In the genomic region with DNA sequence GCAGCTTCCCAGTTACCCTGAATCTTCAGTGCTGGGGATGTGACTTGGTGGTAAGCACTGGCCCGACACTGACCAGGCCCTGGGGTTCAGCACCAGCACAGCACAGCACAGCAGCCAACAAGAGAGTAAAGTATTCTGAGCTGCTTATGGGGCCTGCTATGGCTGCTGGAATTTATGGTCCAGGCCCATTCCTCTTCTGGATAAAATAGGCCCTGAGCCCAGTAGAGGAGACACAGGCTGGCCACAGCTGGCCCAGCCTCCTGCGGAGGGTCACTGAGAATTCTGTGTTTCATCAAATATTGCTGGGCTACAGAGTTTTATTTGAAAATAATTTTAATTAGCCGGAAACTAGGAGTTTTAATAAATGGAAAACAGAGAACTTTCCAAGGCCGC, we compare ENCODE assay signal across 9 mouse cellular contexts. TPM values are rescaled to one million over a fixed set of nuclear protein-coding genes. Genes with fewer than 3 reads are reported as not detected.
A peak's percentile ranks its signal among the peaks of the same experiment; 100 is the strongest.
DNase-seq lines count a peak whose midpoint lies in the region; ATAC-seq and TF ChIP-seq lines count a peak whose summit lies in the region.
"Had no signal": no experiment of that assay in that cellular context is flagged by ENCODE, and none has a peak within 500 bp of the region (broad histone marks: within the 10 kb centered on the region; RNA-seq: fewer than 3 reads in every experiment).

No protein-coding gene starts in this region.

- no peak overlapping the region for H3K9ac ChIP-seq in kidney, embryonic 15.5 days
- H3K9ac ChIP-seq in CH12.LX (ENCODE audit: insufficient read depth, low read depth) = peak overlapping the region; percentile 60; the same call in 1 of the 2 replicates
- H3K9ac ChIP-seq in embryonic facial prominence, embryonic 14.5 days (ENCODE audit: low read depth, low read length) = no peak overlapping the region
- H3K9ac ChIP-seq in limb, embryonic 13.5 days = no peak overlapping the region
- no peak overlapping the region for H3K9ac ChIP-seq in hindbrain, postnatal 0 days (replicated peaks; ENCODE audit: low read length)
- H3K9ac ChIP-seq in forebrain, embryonic 13.5 days = no peak overlapping the region
- H3K9ac ChIP-seq: hindbrain, embryonic 13.5 days had no signal

- H3K36me3 ChIP-seq in kidney, embryonic 15.5 days = peaks cover 2% of the 10 kb centered on the region; the same call in 1 of the 2 replicates
- peaks cover 0 to 5% of the 10 kb centered on the region in 2 experiments for H3K36me3 ChIP-seq in CH12.LX (replicated peaks in 1 of 2; ENCODE audit: control insufficient read depth in 1 of 2, insufficient read depth in 1 of 2, low read length in 1 of 2)
- peaks cover 2% of the 10 kb centered on the region for H3K36me3 ChIP-seq in embryonic facial prominence, embryonic 14.5 days (ENCODE audit: control insufficient read depth, insufficient read depth, low read length)
- no peaks in the 10 kb centered on the region; the same call in 1 of the 2 replicates for H3K36me3 ChIP-seq in limb, embryonic 13.5 days
- H3K36me3 ChIP-seq in hindbrain, postnatal 0 days (ENCODE audit: insufficient read depth, low read length) = no peaks in the 10 kb centered on the region
- H3K36me3 ChIP-seq in forebrain, embryonic 13.5 days (ENCODE audit: poor library complexity, severe bottlenecking) = no peaks in the 10 kb centered on the region
- H3K36me3 ChIP-seq: hindbrain, embryonic 13.5 days had no signal

- dilution Hi-C loops in CH12.LX (cut with MboI; ENCODE audit: extremely low pct_ligation_motif_present, extremely low pct_unique_long_range_greater_than_20kb, low sequenced_read_pairs) = no loop called here

- 70% methylated on average over 4 of the region's 4 CpGs for WGBS in kidney, embryonic 15.5 days
- WGBS in embryonic facial prominence, embryonic 14.5 days = 58% methylated on average over 4 of the region's 4 CpGs
- 38% methylated on average over 4 of the region's 4 CpGs for WGBS in limb, embryonic 13.5 days
- 80% methylated on average over 4 of the region's 4 CpGs for WGBS in hindbrain, postnatal 0 days
- 88% methylated on average over 4 of the region's 4 CpGs for WGBS in forebrain, embryonic 13.5 days

- TF ChIP-seq EP300 in CH12.LX (IDR thresholded peaks at IDR 0.05; ENCODE audit: low read length) = no peak

- H3K4me3 ChIP-seq in kidney, embryonic 15.5 days (replicated peaks) = no peak overlapping the region
- H3K4me3 ChIP-seq in CH12.LX (replicated peaks in 1 of 3; ENCODE audit: low read depth in 2 of 3, low read length in 2 of 3, poor library complexity in 1 of 3) = no peak overlapping the region
- no peak overlapping the region for H3K4me3 ChIP-seq in embryonic facial prominence, embryonic 14.5 days (ENCODE audit: low read depth, low read length)
- no peak overlapping the region for H3K4me3 ChIP-seq in limb, embryonic 13.5 days
- H3K4me3 ChIP-seq in hindbrain, postnatal 0 days (ENCODE audit: low read length) = no peak overlapping the region
- H3K4me3 ChIP-seq in forebrain, embryonic 13.5 days = no peak overlapping the region
- H3K4me3 ChIP-seq: hindbrain, embryonic 13.5 days had no signal

- TF ChIP-seq CTCF in CH12.LX (conservative IDR thresholded peaks at IDR 0.05 in 1 of 2, IDR thresholded peaks at IDR 0.05 in 1 of 2; ENCODE audit: low read depth in 2 of 2, low read length in 2 of 2) = no peak
- TF ChIP-seq CTCF in hindbrain, postnatal 0 days (IDR thresholded peaks at IDR 0.05; ENCODE audit: low read depth) = no peak

- in situ Hi-C loops in CH12.LX (cut with MboI; ENCODE audit: low pct_ligation_motif_present, low pct_unique_long_range_greater_than_20kb, low sequenced_read_pairs) = loop anchor here (5.0 kb wide), 1 partner anchor 58 kb away; no protein-coding TSS in a partner anchor

- H3K4me1 ChIP-seq in kidney, embryonic 15.5 days = peaks cover 47% of the 10 kb centered on the region
- peaks cover 0 to 35% of the 10 kb centered on the region in 2 experiments; a peak in 2 of 4 replicates for H3K4me1 ChIP-seq in CH12.LX (ENCODE audit: control insufficient read depth in 1 of 2, insufficient read depth in 2 of 2)
- H3K4me1 ChIP-seq in embryonic facial prominence, embryonic 14.5 days (ENCODE audit: control insufficient read depth, insufficient read depth, low read length) = peaks cover 38% of the 10 kb centered on the region
- peaks cover 53% of the 10 kb centered on the region for H3K4me1 ChIP-seq in limb, embryonic 13.5 days
- no peaks in the 10 kb centered on the region for H3K4me1 ChIP-seq in hindbrain, postnatal 0 days (ENCODE audit: insufficient read depth, low read length)
- H3K4me1 ChIP-seq in forebrain, embryonic 13.5 days = peaks cover 20% of the 10 kb centered on the region

- no peak for ATAC-seq in kidney, embryonic 15.5 days (replicated peaks; ENCODE audit: low FRiP score)
- no peak for ATAC-seq in embryonic facial prominence, embryonic 14.5 days (ENCODE audit: low read depth)
- peak; percentile 6; the same call in 1 of the 2 replicates for ATAC-seq in limb, embryonic 13.5 days (ENCODE audit: low FRiP score, low read depth)
- ATAC-seq in hindbrain, postnatal 0 days = no peak
- no peak for ATAC-seq in forebrain, embryonic 13.5 days

- TF ChIP-seq POLR2A in CH12.LX (IDR thresholded peaks at IDR 0.05; ENCODE audit: low read depth, low read length) = no peak

- no peaks in the 10 kb centered on the region for H3K9me3 ChIP-seq in kidney, embryonic 15.5 days (replicated peaks)
- H3K9me3 ChIP-seq in CH12.LX (replicated peaks; ENCODE audit: low read length) = peaks cover 8% of the 10 kb centered on the region
- H3K9me3 ChIP-seq in embryonic facial prominence, embryonic 14.5 days (ENCODE audit: control insufficient read depth, low read length) = peaks cover 6% of the 10 kb centered on the region; the same call in 1 of the 2 replicates
- 0 out of 2 replicates have a peak, but pooled peaks cover 7% of the 10 kb centered on the region for H3K9me3 ChIP-seq in limb, embryonic 13.5 days
- H3K9me3 ChIP-seq in hindbrain, postnatal 0 days (ENCODE audit: low read length) = no peaks in the 10 kb centered on the region
- no peaks in the 10 kb centered on the region; the same call in none of the 2 replicates for H3K9me3 ChIP-seq in forebrain, embryonic 13.5 days (replicated peaks)

- H3K4me2 ChIP-seq in kidney, embryonic 15.5 days = no peak overlapping the region
- no peak overlapping the region for H3K4me2 ChIP-seq in CH12.LX (ENCODE audit: insufficient read depth, low read depth, poor library complexity, severe bottlenecking)
- H3K4me2 ChIP-seq in embryonic facial prominence, embryonic 14.5 days (ENCODE audit: low read depth, low read length) = no peak overlapping the region
- H3K4me2 ChIP-seq in limb, embryonic 13.5 days (replicated peaks) = no peak overlapping the region
- no peak overlapping the region for H3K4me2 ChIP-seq in hindbrain, postnatal 0 days (ENCODE audit: low read depth, low read length)
- no peak overlapping the region for H3K4me2 ChIP-seq in forebrain, embryonic 13.5 days
- H3K4me2 ChIP-seq: hindbrain, embryonic 13.5 days had no signal

- peaks cover 5% of the 10 kb centered on the region for H3K79me2 ChIP-seq in CH12.LX (replicated peaks; ENCODE audit: control insufficient read depth, extremely low read depth, insufficient read depth, poor library complexity, severe bottlenecking)

- no peaks in the 10 kb centered on the region for H3K27me3 ChIP-seq in kidney, embryonic 15.5 days
- no peaks in the 10 kb centered on the region for H3K27me3 ChIP-seq in CH12.LX (replicated peaks)
- no peaks in the 10 kb centered on the region for H3K27me3 ChIP-seq in embryonic facial prominence, embryonic 14.5 days (replicated peaks; ENCODE audit: control insufficient read depth, insufficient read depth, low read length)
- no peaks in the 10 kb centered on the region for H3K27me3 ChIP-seq in limb, embryonic 13.5 days
- H3K27me3 ChIP-seq in hindbrain, postnatal 0 days (ENCODE audit: insufficient read depth, low read length) = no peaks in the 10 kb centered on the region
- no peaks in the 10 kb centered on the region for H3K27me3 ChIP-seq in forebrain, embryonic 13.5 days

- no peak for TF ChIP-seq RAD21 in CH12.LX (IDR thresholded peaks at IDR 0.05; ENCODE audit: low read depth, low read length)

- peak overlapping the region; percentile 92 for H3K27ac ChIP-seq in kidney, embryonic 15.5 days
- H3K27ac ChIP-seq in CH12.LX (ENCODE audit: insufficient read depth, low read depth) = no peak overlapping the region
- peak overlapping the region; percentile 59 for H3K27ac ChIP-seq in embryonic facial prominence, embryonic 14.5 days (replicated peaks; ENCODE audit: low read depth, low read length)
- H3K27ac ChIP-seq in limb, embryonic 13.5 days = peak overlapping the region; percentile 83
- H3K27ac ChIP-seq in hindbrain, postnatal 0 days = no peak overlapping the region
- H3K27ac ChIP-seq in forebrain, embryonic 13.5 days = no peak overlapping the region
- H3K27ac ChIP-seq: hindbrain, embryonic 13.5 days had no signal

- no peak for DNase-seq in kidney, adult 9 months
- DNase-seq in CH12.LX (ENCODE audit: extremely low read depth) (no peak), adipocyte (ENCODE audit: low spot score) (no peak)
- DNase-seq in embryonic facial prominence, embryonic 14.5 days (ENCODE audit: low spot score) = no peak
- DNase-seq in hindbrain, postnatal 0 days (ENCODE audit: low spot score) = no peak

TF ChIP-seq in CH12.LX, 34 proteins besides CTCF, POLR2A, EP300 and RAD21 (continues in another document):
- TF ChIP-seq ZC3H11A (IDR thresholded peaks at IDR 0.05; ENCODE audit: low read depth, low read length) = no peak
- no peak for TF ChIP-seq ELF1 (IDR thresholded peaks at IDR 0.05; ENCODE audit: low read depth, low read length)
- no peak for TF ChIP-seq E2F4 (IDR thresholded peaks at IDR 0.05; ENCODE audit: insufficient replicate concordance, low read depth, low read length)
- TF ChIP-seq GABPA (IDR thresholded peaks at IDR 0.05; ENCODE audit: insufficient replicate concordance, low read depth, low read length) = no peak
- no peak for TF ChIP-seq JUND (conservative IDR thresholded peaks at IDR 0.05; ENCODE audit: low read depth, low read length)
- TF ChIP-seq BHLHE40 (IDR thresholded peaks at IDR 0.05; ENCODE audit: low read depth, low read length) = no peak
- no peak for TF ChIP-seq USF1 (IDR thresholded peaks at IDR 0.05; ENCODE audit: low read depth, low read length)
- no peak for TF ChIP-seq NRF1 (IDR thresholded peaks at IDR 0.05; ENCODE audit: low read depth, low read length)
- no peak for TF ChIP-seq MEF2A (IDR thresholded peaks at IDR 0.05; ENCODE audit: borderline replicate concordance, low read depth, low read length)

RNA-seq across cellular contexts. Expression of gene Zfp36l2, which starts 7.8 kb away (rescaled TPM):
- polyA plus RNA-seq in kidney, embryonic 15.5 days (2015; fragmentation: Nextera tagmentation; extraction: Ambion mirVana) = 13.7 and 14.7 TPM in 2 replicates
- total RNA-seq in CH12.LX (2012; rRNA removed) = 9.0 and 10.3 TPM in 2 replicates
- 8.5 and 8.9 TPM in 2 replicates for total RNA-seq in CH12.LX (2014; rRNA removed)
- 18.5 and 24.2 TPM in 2 replicates for polyA plus RNA-seq in CH12.LX (2012; ENCODE audit: insufficient read length, low read depth)
- 25.4 and 25.5 TPM in 2 replicates for polyA plus RNA-seq in embryonic facial prominence, embryonic 14.5 days (2014; fragmentation: Nextera tagmentation; extraction: Ambion mirVana)
- 18.7 and 19.7 TPM in 2 replicates for polyA plus RNA-seq in limb, embryonic 13.5 days (2015; fragmentation: Nextera tagmentation; extraction: Ambion mirVana)
- total RNA-seq in hindbrain, postnatal 0 days (2014; rRNA removed) = 13.3 and 16.7 TPM in 2 replicates
- 5.4 and 5.5 TPM in 2 replicates for polyA plus RNA-seq in hindbrain, postnatal 0 days (2015; fragmentation: Nextera tagmentation; extraction: Ambion mirVana)
- polyA plus RNA-seq in forebrain, embryonic 13.5 days (2015; fragmentation: Nextera tagmentation; extraction: Ambion mirVana) = 4.9 and 5.0 TPM in 2 replicates

Comparison
In these comparisons a context has a peak if more than half of its experiments do, and no peak if none do; other contexts are left out.
1. H3K27ac ChIP-seq: peak in kidney, embryonic 15.5 days (single experiment), embryonic facial prominence, embryonic 14.5 days (single experiment) and limb, embryonic 13.5 days (single experiment); none in CH12.LX (single experiment), hindbrain, postnatal 0 days (single experiment) and forebrain, embryonic 13.5 days (single experiment).